Mouse (Mus musculus): ENCODE results near the gene Pgpep1. TPM values are rescaled to one million over a fixed set of nuclear protein-coding genes. Genes with fewer than 3 reads are reported as not detected.
A peak's percentile ranks its signal among the peaks of the same experiment; 100 is the strongest.

Gene Pgpep1
- total and polyA plus RNA-seq, 2 experiments from 2014 or later = 44.2 to 65.7 TPM

DNA sequence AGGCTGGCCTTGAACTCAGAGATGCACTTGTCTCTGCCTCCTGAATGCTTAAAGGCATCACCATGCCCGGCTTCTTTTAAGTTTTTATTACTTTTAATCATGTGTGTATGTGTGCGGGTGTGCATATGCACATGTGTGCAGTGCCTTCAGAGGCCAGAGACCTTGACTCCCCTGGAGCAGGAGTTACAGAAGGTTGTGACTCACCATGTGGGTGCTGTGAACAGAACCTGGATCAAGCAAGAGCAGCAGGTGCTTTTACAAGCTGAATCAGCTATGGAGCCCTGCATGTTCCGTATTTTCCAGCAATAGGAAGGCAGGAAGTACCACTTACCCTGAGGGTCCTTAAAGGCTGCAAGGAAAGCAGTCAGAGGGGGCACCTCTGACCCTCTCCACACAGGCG, 31.0 kb upstream of the Pgpep1 start:
- ATAC-seq (no peak), DNase-seq (ENCODE audit: low spot score) (no peak)
- Histone ChIP-seq H3K27me3 (ENCODE audit: insufficient read depth, low read length) (no peaks in the 10 kb centered on the region), H3K9me3 (ENCODE audit: low read length) (no peaks in the 10 kb centered on the region), H3K27ac (no peak overlapping the region), H3K36me3 (ENCODE audit: insufficient read depth, low read length) (no peaks in the 10 kb centered on the region), H3K4me2 (ENCODE audit: low read depth, low read length) (peak overlapping the region; percentile 53), H3K9ac (replicated peaks; ENCODE audit: low read length) (peak overlapping the region; percentile 41; the same call in 1 of the 2 replicates), H3K4me3 (ENCODE audit: low read length) (no peak overlapping the region; the same call in 1 of the 2 replicates), H3K4me1 (ENCODE audit: insufficient read depth, low read length) (peaks cover 5% of the 10 kb centered on the region)
- 62% methylated on average over 4 of the region's 4 CpGs for WGBS
- TF ChIP-seq CTCF (IDR thresholded peaks at IDR 0.05; ENCODE audit: low read depth) = no peak

DNA sequence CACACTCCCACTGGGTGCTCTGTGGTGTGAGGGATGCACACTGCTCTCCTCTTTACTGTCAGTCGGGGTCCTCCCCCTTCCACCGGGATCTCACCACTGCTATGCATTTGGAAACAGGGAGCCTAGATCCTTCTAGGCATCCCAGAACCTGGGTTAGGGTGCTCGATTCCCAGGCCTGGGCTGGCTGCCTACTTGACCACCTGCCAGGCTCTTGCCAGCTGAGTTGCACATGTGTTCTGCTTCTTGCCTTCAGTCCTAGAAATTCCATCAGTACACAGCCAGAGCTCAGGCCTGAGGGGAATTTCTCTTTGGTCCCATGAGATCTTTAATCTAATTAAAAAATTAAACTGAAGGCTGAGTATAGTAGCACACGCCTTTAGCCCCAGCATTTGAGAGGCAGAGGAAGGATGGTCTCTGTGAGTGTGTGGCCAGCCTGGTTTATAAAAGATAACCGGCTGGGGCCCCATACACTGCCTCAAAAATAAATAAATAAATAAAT, 29.8 kb upstream of the Pgpep1 start:
- DNase-seq (ENCODE audit: low spot score) = no peak
- no peak overlapping the region for H3K4me3 ChIP-seq (ENCODE audit: low read length)
- H3K36me3 ChIP-seq (ENCODE audit: insufficient read depth, low read length) = no peaks in the 10 kb centered on the region
- WGBS = 73% methylated on average over 5 of the region's 5 CpGs
- peaks cover 5% of the 10 kb centered on the region; the same call in 1 of the 2 replicates for H3K4me1 ChIP-seq (ENCODE audit: insufficient read depth, low read length)
- no peak overlapping the region for H3K4me2 ChIP-seq (ENCODE audit: low read depth, low read length)
- no peaks in the 10 kb centered on the region for H3K9me3 ChIP-seq (ENCODE audit: low read length)
- H3K27me3 ChIP-seq (ENCODE audit: insufficient read depth, low read length) = no peaks in the 10 kb centered on the region
- no peak for TF ChIP-seq CTCF (IDR thresholded peaks at IDR 0.05; ENCODE audit: low read depth)
- no peak overlapping the region for H3K9ac ChIP-seq (replicated peaks; ENCODE audit: low read length)
- no peak overlapping the region for H3K27ac ChIP-seq
- no peak for ATAC-seq

DNA sequence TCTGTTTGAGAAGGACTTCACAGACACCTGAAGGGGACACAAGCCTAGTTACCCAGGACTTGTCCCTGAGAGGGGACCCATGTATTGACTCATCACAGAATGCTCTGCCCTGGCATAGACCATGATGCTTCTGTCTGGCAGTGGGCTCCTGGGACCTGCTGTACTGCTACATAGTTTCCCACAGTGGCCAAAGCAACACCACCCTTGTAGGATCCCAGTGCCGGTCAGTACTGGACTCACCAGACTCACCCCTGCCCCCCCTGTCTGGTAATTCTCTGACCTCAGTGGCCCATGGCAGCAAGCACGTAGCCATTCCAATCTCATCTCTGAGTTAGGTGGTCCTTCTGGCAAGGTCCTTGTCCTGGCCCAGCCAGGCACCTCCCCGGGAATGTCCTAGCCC, 27.9 kb upstream of the Pgpep1 start:
- no peak for ATAC-seq
- Histone ChIP-seq H3K9ac (replicated peaks; ENCODE audit: low read length) (no peak overlapping the region), H3K4me3 (ENCODE audit: low read length) (no peak overlapping the region), H3K36me3 (ENCODE audit: insufficient read depth, low read length) (no peaks in the 10 kb centered on the region), H3K4me2 (ENCODE audit: low read depth, low read length) (no peak overlapping the region), H3K27me3 (ENCODE audit: insufficient read depth, low read length) (no peaks in the 10 kb centered on the region), H3K4me1 (ENCODE audit: insufficient read depth, low read length) (peaks cover 5% of the 10 kb centered on the region; the same call in 1 of the 2 replicates), H3K9me3 (ENCODE audit: low read length) (no peaks in the 10 kb centered on the region), H3K27ac (no peak overlapping the region)
- no peak for DNase-seq (ENCODE audit: low spot score)
- no peak for TF ChIP-seq CTCF (IDR thresholded peaks at IDR 0.05; ENCODE audit: low read depth)
- WGBS = 84% methylated on average over 3 of the region's 3 CpGs

DNA sequence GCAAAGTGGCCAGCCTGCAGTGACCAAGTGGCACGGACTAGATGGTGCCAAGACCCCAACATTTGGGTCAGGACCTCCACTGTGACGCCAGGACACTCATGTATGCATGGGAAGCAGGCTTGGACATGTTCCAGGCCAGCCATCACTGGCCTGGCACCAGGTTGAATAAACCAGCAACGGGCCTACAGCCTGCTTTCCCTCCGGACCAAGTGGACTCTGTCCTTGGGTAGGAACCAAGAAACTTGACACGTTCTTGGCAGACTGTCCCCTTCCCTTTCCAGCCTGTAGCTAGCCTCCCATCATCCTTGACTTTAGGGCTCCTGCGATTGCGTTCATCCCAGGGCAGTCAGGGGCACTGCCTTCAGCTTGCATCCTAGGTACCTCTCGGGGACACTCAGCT, 27.4 kb upstream of the Pgpep1 start:
- DNase-seq (ENCODE audit: low spot score) (peak; percentile 82), ATAC-seq (peak; percentile 51)
- Histone ChIP-seq H3K9ac (replicated peaks; ENCODE audit: low read length) (no peak overlapping the region), H3K4me3 (ENCODE audit: low read length) (no peak overlapping the region), H3K4me2 (ENCODE audit: low read depth, low read length) (no peak overlapping the region), H3K36me3 (ENCODE audit: insufficient read depth, low read length) (no peaks in the 10 kb centered on the region), H3K27me3 (ENCODE audit: insufficient read depth, low read length) (no peaks in the 10 kb centered on the region), H3K27ac (peak overlapping the region; percentile 4; the same call in 1 of the 2 replicates), H3K4me1 (ENCODE audit: insufficient read depth, low read length) (peaks cover 5% of the 10 kb centered on the region; the same call in 1 of the 2 replicates), H3K9me3 (ENCODE audit: low read length) (no peaks in the 10 kb centered on the region)
- TF ChIP-seq CTCF (IDR thresholded peaks at IDR 0.05; ENCODE audit: low read depth) = no peak
- WGBS = 48% methylated on average over 8 of the region's 8 CpGs

DNA sequence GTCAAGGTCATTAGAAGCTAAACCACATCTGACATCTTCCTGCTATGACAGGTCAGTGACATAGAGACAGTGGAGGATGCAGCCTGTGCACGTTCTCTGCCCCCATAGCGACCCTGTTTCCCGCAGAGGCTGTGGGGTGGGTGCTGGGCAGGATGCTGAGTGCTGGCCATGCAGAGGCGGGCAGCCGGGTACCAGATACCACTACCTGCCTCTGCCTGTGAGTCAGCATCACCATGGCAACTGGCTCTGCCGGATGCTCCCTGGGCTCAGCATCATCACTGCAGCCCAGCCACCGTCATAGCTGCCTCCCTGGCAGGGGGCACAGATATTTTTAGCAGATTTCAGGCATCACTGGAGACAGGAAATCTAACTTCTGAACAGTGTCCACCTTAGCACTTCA, 24.1 kb upstream of the Pgpep1 start:
- no peak for TF ChIP-seq CTCF (IDR thresholded peaks at IDR 0.05; ENCODE audit: low read depth)
- peak; percentile 77 for ATAC-seq
- Histone ChIP-seq H3K36me3 (ENCODE audit: insufficient read depth, low read length) (0 out of 2 replicates have a peak, but pooled peaks cover 5% of the 10 kb centered on the region), H3K9ac (replicated peaks; ENCODE audit: low read length) (no peak overlapping the region), H3K9me3 (ENCODE audit: low read length) (no peaks in the 10 kb centered on the region), H3K4me3 (ENCODE audit: low read length) (no peak overlapping the region), H3K4me2 (ENCODE audit: low read depth, low read length) (no peak overlapping the region), H3K27ac (peak overlapping the region; percentile 15; the same call in 1 of the 2 replicates), H3K4me1 (ENCODE audit: insufficient read depth, low read length) (0 out of 2 replicates have a peak, but pooled peaks cover 5% of the 10 kb centered on the region), H3K27me3 (ENCODE audit: insufficient read depth, low read length) (no peaks in the 10 kb centered on the region)
- DNase-seq (ENCODE audit: low spot score) = peak; percentile 63
- WGBS = 33% methylated on average over 7 of the region's 7 CpGs

DNA sequence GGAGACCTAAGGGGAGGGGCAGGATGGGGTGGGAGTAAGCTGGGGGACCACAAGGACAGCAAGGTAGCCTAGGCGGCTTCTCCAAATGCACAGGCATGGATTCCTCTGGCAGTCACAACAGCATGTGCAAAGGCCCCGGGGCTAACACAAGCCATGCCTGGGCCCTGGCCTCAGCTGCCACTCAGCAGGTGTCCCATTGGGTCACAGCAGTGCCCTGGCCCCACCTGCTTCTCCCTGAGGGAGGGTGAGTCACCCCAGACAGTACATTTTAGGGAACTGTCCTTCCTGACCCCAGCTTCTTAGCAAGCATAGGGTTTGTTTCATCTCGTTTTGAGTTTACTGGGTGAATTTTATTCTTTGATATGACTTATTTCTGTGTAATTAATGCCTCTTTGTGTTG, 22.5 kb upstream of the Pgpep1 start:
- DNase-seq (ENCODE audit: low spot score) (no peak), ATAC-seq (no peak)

DNA sequence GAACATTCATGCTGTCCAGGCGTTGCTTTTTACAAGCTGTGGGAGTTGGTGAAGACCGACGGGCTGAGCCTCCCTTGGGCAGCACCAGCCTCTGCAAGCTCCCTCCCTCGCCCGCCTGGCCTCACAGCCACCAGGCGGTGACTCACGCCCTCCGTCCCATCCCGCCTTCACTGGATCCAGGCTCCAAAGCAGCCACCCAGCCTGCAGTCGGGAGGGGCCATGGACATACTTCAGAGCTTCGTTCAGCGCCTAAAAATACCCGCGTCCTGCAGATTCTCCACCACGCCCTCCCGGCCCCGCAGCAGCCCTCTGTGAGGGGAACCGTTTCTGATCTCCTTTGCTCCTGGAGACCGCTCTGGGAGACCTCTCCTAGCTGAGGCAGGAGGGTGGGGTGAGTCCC, 22.0 kb upstream of the Pgpep1 start:
- no peaks in the 10 kb centered on the region for H3K27me3 ChIP-seq (ENCODE audit: insufficient read depth, low read length)
- no peak overlapping the region for H3K4me2 ChIP-seq (ENCODE audit: low read depth, low read length)
- H3K4me3 ChIP-seq (ENCODE audit: low read length) = no peak overlapping the region
- H3K9me3 ChIP-seq (ENCODE audit: low read length) = no peaks in the 10 kb centered on the region
- 0 out of 2 replicates have a peak, but pooled peaks cover 18% of the 10 kb centered on the region for H3K36me3 ChIP-seq (ENCODE audit: insufficient read depth, low read length)
- no peak overlapping the region for H3K27ac ChIP-seq
- 0 out of 2 replicates have a peak, but pooled peaks cover under 1% of the 10 kb centered on the region for H3K4me1 ChIP-seq (ENCODE audit: insufficient read depth, low read length)
- WGBS = 10% methylated on average over 19 of the region's 19 CpGs
- TF ChIP-seq CTCF (IDR thresholded peaks at IDR 0.05; ENCODE audit: low read depth) = no peak
- ATAC-seq (no peak), DNase-seq (ENCODE audit: low spot score) (no peak)
- H3K9ac ChIP-seq (replicated peaks; ENCODE audit: low read length) = no peak overlapping the region

More for the DNA sequence above, 22.5 kb upstream of the Pgpep1 start:
- Histone ChIP-seq H3K4me2 (ENCODE audit: low read depth, low read length) (no peak overlapping the region), H3K27ac (no peak overlapping the region), H3K4me1 (ENCODE audit: insufficient read depth, low read length) (0 out of 2 replicates have a peak, but pooled peaks cover 5% of the 10 kb centered on the region), H3K36me3 (ENCODE audit: insufficient read depth, low read length) (0 out of 2 replicates have a peak, but pooled peaks cover 18% of the 10 kb centered on the region), H3K9me3 (ENCODE audit: low read length) (no peaks in the 10 kb centered on the region), H3K4me3 (ENCODE audit: low read length) (no peak overlapping the region), H3K27me3 (ENCODE audit: insufficient read depth, low read length) (no peaks in the 10 kb centered on the region), H3K9ac (replicated peaks; ENCODE audit: low read length) (no peak overlapping the region)
- TF ChIP-seq CTCF (IDR thresholded peaks at IDR 0.05; ENCODE audit: low read depth) = no peak
- 75% methylated on average over 3 of the region's 3 CpGs for WGBS

All from hindbrain, postnatal 0 days (tissue).